Mouse (Mus musculus) megakaryocyte, adult 5-6 weeks (primary cell): ENCODE data around the gene Mtif3. TPM values are rescaled to one million over a fixed set of nuclear protein-coding genes. Genes with fewer than 3 reads are reported as not detected.
A peak's percentile ranks its signal among the peaks of the same experiment; 100 is the strongest.
"Not testable (repeated sequence)": the region's sequence is repeated elsewhere in the genome, so short reads cannot be mapped to it uniquely, and the experiment has no call there.

ENCODE experiments used
- ATAC-seq: 2 replicates; pipeline ENCODE4 v1.8.0; 2016; ENCODE audit warnings: mild to moderate bottlenecking, inconsistent platforms; ENCODE audit not compliant: poor library complexity, severe bottlenecking
- total RNA-seq, 2 experiments: library from RNA; stranded (forward) in 1 of 2; stranded (reverse) in 1 of 2; fragments of 153-499, 151-499 nt in 1 of 2; fragments of 221-1000, 200-1000 nt in 1 of 2; gene quantifications; 2 replicates each; pipeline versions ENCODE4 v1.2.3 to v1.2.4; 2015 to 2017

Mtif3 gene
- total RNA-seq, 2 experiments from 2014 or later: 8.9 to 30.7 TPM

GRCm38 (mm10) chr5:146917357-146917756 is 46.2 kb downstream of the Mtif3 start:
- ATAC-seq: not testable (repeated sequence)

- ATAC-seq: no peak
Measured at GRCm38 (mm10) chr5:146916806-146917205, 46.8 kb downstream of the Mtif3 start.

GRCm38 (mm10) chr5:146916273-146916672 is 47.3 kb downstream of the Mtif3 start:
- ATAC-seq: no peak

GRCm38 (mm10) chr5:146914088-146914766 is 49.4 kb downstream of the Mtif3 start:
- peak; percentile 86 for ATAC-seq

GRCm38 (mm10) chr5:146913355-146913754 is 50.2 kb downstream of the Mtif3 start:
- ATAC-seq: no peak

- peak; percentile 29; the same call in 1 of the 2 replicates for ATAC-seq
Measured at GRCm38 (mm10) chr5:146912206-146912605, 51.4 kb downstream of the Mtif3 start.

- ATAC-seq: no peak
Measured at GRCm38 (mm10) chr5:146908629-146909028, 55.0 kb downstream of the Mtif3 start.

GRCm38 (mm10) chr5:146907533-146907932 is 56.1 kb downstream of the Mtif3 start:
- no peak for ATAC-seq

- ATAC-seq: peak; percentile 80
Measured at GRCm38 (mm10) chr5:146905486-146906172, 58.0 kb downstream of the Mtif3 start.

- ATAC-seq: peak; percentile 82
Measured at GRCm38 (mm10) chr5:146904404-146904803, 59.2 kb downstream of the Mtif3 start.

Other genes with a start within 250 kb of the Mtif3 start
- 36.8 and 41.3 TPM in 2 replicates for gene Usp12, start 168.8 kb downstream of the Mtif3 start, total RNA-seq (2015)
- 50.9 and 55.8 TPM in 2 replicates for gene Usp12, start 168.8 kb downstream of the Mtif3 start, total RNA-seq (2017)
- 1,886 and 1,948 TPM in 2 replicates for gene Rpl21, start 130.9 kb downstream of the Mtif3 start, total RNA-seq (2015)
- gene Rpl21, start 130.9 kb downstream of the Mtif3 start, total RNA-seq (2017): 1,623 and 1,719 TPM in 2 replicates
- not detected in 2 replicates for gene Rasl11a, start 118.7 kb downstream of the Mtif3 start, total RNA-seq (2015)
- gene Rasl11a, start 118.7 kb downstream of the Mtif3 start, total RNA-seq (2017): not detected in 2 replicates
- 67.9 and 73.6 TPM in 2 replicates for gene Gtf3a, start 15.1 kb downstream of the Mtif3 start, total RNA-seq (2015)
- 93.2 and 95.0 TPM in 2 replicates for gene Gtf3a, start 15.1 kb downstream of the Mtif3 start, total RNA-seq (2017)
- 5.0 and 6.8 TPM in 2 replicates for gene Lnx2, start 112.8 kb upstream of the Mtif3 start, total RNA-seq (2015)
- 9.7 and 10.4 TPM in 2 replicates for gene Lnx2, start 112.8 kb upstream of the Mtif3 start, total RNA-seq (2017)
- gene Polr1d, start 113.2 kb upstream of the Mtif3 start, total RNA-seq (2015): 126 and 134 TPM in 2 replicates
- gene Polr1d, start 113.2 kb upstream of the Mtif3 start, total RNA-seq (2017): 107 and 113 TPM in 2 replicates
- gene Gsx1, start 224.9 kb upstream of the Mtif3 start, total RNA-seq (2015): not detected in 2 replicates
- not detected in 2 replicates for gene Gsx1, start 224.9 kb upstream of the Mtif3 start, total RNA-seq (2017)